Mouse (Mus musculus) layer of hippocampus, adult 8-10 months (tissue): ENCODE results near the gene Gm4131. TPM values are rescaled to one million over a fixed set of nuclear protein-coding genes. Genes with fewer than 3 reads are reported as not detected.
A peak's percentile ranks its signal among the peaks of the same experiment; 100 is the strongest.

Experiments used
- DNase-seq, 2 experiments: peaks; one replicate each; pipeline ENCODE4 v3.0.0; 2022; ENCODE audit warnings: low spot score in 2 of 2
- total RNA-seq, 4 experiments: library from RNA; stranded (reverse); gene quantifications; 2 replicates each; pipeline ENCODE4 v1.2.4; 2022

Gene Gm4131
- total RNA-seq, 4 experiments from 2014 or later, result not detected

DNA sequence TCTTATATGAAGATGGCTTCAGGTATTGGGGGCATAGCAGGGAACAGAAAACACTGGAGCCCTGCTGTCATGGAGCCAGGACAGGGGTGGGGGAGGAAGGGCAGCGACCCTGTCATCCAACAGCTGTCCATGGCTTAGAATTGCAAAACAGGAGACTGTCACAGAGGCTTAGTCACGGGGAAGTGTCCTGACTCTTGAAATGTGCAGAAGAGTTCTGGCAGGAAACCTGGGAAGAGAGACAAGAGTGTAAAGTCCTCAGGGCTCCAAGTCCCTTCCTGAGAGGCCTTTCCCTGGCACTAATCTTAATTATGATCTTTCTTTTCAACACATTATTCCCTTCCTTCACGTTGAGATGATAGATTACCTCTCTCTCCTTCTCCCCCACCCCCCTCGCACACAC, 16.6 kb downstream of the Gm4131 start:
- DNase-seq, result no peak

DNA sequence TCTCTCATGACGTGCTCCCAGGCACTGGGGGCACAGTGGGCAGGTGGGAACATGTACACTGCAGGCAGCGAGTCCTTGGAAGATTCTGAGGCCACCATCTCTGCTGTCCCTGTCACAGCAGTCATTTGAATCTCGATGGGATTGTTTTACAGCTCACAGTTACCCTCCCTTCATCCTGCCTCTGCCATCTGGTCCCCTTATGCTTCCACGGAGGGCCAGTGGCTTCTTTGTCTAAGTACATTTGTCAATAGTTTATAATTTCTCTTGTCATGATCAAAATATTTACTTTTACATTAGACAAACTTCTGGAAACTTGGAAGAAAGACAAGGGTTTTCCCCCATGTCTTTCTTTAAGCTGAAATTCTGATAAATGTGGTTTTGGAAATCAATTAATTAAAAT, 20.0 kb downstream of the Gm4131 start:
- peak in 1 of 2 experiments; percentile 22 for DNase-seq

- DNase-seq, result no peak
Observed at GRCm38 (mm10) chr14:62546296-62546695, 20.4 kb downstream of the Gm4131 start.

- no peak for DNase-seq
Observed at GRCm38 (mm10) chr14:62541751-62542150, 25.0 kb downstream of the Gm4131 start.

DNA sequence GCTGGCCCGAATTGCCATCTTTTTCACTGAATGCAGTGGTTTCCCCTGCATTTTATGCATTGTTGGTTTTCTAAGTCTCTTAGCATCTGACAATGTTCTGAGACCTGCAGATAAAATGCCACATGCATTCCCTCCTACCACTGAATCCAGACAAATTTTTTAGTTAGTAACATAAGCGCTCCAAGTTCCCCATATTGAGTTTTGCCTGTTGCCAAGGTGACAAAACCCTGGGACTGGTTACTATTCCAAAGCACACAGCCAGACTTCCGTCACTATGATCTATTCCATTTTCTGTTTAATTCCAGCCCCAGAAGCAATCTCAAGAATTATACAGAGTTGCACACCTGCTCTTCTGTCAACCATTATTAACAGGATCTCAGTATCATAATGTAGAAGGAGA, 26.9 kb downstream of the Gm4131 start:
- peak in 1 of 2 experiments; percentile 25 for DNase-seq

- no peak for DNase-seq
Observed at GRCm38 (mm10) chr14:62536988-62537387, 29.7 kb downstream of the Gm4131 start.

- no peak for DNase-seq
Observed at GRCm38 (mm10) chr14:62536127-62536526, 30.6 kb downstream of the Gm4131 start.

GRCm38 (mm10) chr14:62530951-62531350, 35.8 kb downstream of the Gm4131 start:
- no peak for DNase-seq

DNA sequence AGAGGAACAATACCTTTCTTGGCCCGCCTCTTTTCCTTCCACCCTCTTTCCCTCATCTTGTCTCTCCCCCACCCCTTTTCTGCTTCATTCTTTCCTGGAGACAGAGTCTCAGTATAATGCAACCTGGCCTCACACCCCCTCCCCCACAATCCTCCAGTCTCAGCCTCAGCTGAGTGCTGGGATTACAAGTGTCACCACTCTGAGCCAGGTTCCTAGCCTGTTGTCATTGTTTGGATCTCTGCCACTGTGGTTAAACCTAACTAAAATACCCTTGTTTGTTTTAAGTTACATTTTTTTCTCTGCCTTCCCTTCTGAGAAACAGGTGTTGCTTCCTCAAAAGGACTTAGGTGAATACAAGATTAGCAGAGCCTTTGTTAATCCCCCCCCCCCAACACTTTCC, 53.9 kb downstream of the Gm4131 start:
- DNase-seq, result no peak

DNA sequence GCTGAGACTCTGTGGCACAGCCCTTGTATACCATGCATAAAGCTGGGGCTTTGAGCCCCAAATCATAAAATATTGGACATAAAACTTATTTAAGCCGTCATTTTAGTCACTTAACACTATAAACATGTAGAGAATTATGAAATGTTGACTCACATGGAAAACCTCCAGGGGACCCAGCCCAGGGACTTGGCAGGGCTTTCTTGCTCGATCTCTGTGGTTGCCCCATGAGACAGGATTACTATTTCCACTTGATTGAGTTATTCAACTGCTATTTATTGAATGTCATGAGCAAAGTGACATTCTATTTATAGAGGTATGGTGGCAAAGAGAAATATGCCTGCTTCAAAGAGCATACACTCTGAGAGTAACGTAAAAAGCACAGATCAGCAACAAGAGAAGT, 57.4 kb downstream of the Gm4131 start:
- no peak for DNase-seq

DNA sequence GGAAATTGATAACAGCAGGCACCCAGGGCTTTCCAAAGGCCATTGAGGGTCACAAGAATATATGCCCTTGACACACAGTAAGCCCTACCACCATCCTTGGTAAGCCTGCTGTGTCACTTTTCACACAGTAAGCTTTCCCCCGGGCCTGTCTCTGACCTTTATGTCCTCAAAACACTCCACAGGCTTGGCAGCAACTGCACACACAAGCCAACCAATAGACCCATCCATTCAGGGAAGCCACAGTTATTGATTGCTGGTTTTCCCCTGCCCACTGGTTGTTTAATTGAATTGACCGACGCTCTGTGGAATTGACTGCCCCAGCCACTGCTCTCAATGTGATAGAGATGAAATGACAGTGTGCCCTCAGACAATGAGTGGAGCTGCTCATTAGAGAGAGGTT, 60.5 kb downstream of the Gm4131 start:
- no peak for DNase-seq

- no peak for DNase-seq
Observed at GRCm38 (mm10) chr14:62497391-62497790, 69.3 kb downstream of the Gm4131 start.

GRCm38 (mm10) chr14:62496501-62496900, 70.2 kb downstream of the Gm4131 start:
- DNase-seq, result no peak

- DNase-seq, result peak in 1 of 2 experiments; percentile 31
Observed at GRCm38 (mm10) chr14:62493456-62493855, 73.3 kb downstream of the Gm4131 start.

DNA sequence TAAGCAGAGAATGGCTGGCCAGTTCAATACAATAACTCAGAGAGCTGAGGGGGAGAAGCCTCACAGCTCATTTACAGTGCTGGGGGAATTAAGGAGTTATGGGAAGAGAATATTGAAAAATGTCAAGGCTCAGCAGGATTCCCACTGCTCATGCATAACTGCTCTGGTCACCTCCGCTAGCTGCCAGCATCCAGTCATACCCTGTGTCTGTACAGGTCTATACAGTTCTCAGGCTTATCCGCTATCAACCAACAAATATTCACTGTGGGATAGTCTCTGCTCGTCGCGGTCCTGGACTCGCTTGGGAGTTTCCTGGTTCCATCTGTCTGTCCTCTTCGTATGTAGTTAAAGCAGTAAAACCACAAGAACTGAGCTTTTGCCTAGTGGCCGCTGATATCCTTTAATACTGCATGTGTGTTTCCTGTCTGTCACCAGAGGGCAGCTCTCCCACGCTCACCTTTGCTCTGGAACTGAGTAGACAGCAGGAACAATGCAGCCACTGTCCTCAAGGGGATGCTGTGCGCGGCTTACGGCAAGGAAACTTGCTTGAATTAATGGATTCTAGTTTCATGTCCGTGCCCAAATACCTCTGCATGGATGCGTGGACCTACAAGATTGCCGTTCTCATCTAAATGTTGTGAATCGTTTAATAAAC, 74.4 kb downstream of the Gm4131 start:
- DNase-seq, result peak; percentile 76 to 78

GRCm38 (mm10) chr14:62488270-62488669, 78.5 kb downstream of the Gm4131 start:
- peak in 1 of 2 experiments; percentile 22 for DNase-seq

GRCm38 (mm10) chr14:62481381-62481780, 85.3 kb downstream of the Gm4131 start:
- DNase-seq, result no peak

GRCm38 (mm10) chr14:62479395-62479794, 87.3 kb downstream of the Gm4131 start:
- DNase-seq, result no peak

DNA sequence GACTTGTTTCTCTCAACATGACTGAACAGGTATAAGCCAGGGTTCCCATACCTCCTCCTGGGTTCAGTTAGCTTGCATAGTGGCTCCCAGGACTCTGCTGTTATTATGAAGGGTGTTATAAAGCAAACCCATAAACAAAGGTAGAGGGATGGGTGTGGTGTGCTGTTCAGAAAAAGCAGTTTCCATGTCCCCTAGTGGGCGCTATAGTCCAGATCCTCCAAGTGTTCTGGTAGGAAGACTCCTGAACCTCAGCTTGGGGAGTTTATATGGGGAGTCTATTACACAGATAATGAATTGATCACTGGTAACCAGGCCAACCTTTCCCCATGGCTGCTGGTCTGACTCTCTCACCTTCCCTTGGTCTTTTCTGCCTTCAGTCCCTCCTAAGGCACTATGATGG, 92.2 kb downstream of the Gm4131 start:
- no peak for DNase-seq

DNA sequence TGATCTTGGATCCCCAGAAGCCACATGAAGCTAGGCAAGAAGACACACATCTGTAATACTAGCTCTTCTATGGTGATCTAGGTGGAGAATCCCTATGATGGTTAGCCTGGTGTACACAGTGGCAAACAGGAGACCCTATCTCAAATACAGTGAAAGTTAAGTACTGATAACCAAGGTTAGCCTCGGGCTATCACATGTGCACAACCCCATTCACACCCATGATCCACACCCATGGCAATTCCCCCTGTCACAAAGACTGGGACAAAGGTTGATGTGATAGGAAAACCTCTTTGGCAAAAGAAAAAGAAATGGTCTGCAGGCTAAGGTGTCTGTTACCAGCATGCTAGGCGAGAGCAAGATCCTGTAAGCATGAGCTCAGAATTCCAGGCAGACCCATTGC, 94.7 kb downstream of the Gm4131 start:
- DNase-seq, result no peak

DNA sequence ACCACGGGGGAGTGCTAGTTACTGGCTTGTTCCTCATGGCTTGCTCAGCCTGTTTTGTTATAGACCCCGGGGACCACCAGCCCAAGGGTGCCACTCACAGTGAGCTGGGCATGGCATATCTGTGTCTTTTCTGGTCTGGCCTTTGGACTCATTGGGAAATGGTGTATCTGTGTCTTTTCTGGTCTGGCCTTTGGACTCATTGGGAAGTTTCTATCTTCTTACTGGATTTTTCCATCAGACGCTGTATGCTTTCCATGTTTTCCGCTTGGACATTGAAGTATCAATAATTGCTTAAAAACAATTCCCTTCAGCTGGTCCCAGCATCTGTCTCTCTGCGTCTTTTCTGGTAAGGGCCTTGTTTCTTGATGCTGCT, 98.0 kb downstream of the Gm4131 start:
- no peak for DNase-seq

DNA sequence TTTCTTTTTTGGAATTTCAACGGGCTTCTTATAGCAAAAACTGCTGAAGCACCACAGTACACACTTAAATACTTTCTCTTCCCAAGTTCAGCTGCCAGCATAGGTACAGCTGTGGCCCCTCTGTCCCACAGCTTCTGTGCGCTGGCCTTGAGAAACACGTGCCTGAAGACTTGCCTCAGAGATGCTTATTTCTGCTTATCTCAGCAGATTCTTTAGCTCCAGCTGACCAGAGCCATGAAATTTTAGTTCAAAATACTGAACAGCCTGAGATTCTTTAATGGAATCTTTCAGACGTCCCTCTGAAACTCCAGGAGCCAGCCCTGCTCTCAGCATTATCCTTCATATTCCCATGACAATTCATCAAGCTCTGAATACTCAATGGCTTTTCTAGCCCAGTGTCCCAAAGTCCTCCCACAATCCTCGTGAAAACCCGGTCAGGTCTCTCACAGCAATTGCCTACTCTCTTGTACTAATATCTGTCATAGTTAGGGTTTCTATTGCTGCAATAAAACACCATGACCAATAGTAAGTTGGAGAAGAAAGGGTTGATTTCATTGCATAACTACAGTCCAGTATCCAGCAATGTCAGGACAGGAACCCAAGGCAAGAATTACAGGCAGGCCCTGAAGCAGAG, 98.5 kb downstream of the Gm4131 start:
- DNase-seq, result no peak

- DNase-seq, result no peak
Observed at GRCm38 (mm10) chr14:62464966-62465365, 101.8 kb downstream of the Gm4131 start.
